ENCODE assay signal across 8 mouse cellular contexts in the genomic region with DNA sequence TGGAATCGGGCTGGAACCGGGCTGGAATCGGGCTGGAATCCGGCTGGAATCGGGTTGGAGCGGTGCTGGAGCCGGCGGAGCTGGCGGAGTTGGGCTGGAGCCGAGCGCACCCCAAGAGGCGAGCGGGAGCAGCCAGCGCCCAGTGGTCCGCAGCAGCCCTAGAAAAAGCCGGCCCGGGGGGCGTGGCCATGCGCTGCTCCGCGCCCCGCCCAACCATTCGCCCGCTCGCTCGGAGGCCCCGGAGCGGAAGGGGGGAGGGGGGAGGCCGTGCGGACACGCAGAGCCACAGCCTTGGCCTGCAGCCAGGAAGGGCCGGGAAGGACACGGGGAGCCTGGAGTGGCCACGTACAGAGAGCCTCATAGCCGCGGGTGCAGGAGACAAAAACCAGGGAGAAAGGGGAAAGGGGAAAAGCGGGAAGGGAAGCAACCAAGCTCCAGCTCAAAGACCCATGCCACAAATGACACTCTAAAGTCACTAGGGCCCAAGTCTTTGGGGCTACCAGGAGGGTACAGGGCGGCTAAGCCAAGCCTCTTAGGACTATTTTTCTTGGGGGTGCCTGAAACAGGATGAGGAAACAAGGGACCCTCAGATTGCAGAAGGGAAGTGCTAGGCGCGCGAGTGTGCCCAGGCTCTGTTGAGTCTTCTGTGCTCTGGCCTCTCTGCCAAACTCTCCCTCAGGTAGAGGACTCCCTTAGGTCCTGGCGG.
A peak's percentile ranks its signal among the peaks of the same experiment; 100 is the strongest.
DNase-seq lines count a peak whose midpoint lies in the region; ATAC-seq lines count a peak whose summit lies in the region.

No protein-coding gene starts in this region.

- H3K4me2 ChIP-seq in hindbrain, embryonic 12.5 days (replicated peaks), result peak overlapping the region; percentile 63

- H3K27me3 ChIP-seq in hindbrain, embryonic 12.5 days, result peaks cover 23% of the 10 kb centered on the region

- H3K27ac ChIP-seq in hindbrain, embryonic 12.5 days, result peak overlapping the region; percentile 82
- peak overlapping the region; percentile 48; the same call in 1 of the 2 replicates for H3K27ac ChIP-seq in macrophage

- DNase-seq in NIH3T3 (ENCODE audit: low read depth), result peak; percentile 92
- DNase-seq in cerebellum, postnatal 10 days, result peak; percentile 75 to 86
- peak; percentile 50 to 73 for DNase-seq in frontal cortex, postnatal 10 days (ENCODE audit: low spot score in 2 of 2)
- peak; percentile 6 to 22 for DNase-seq in left cerebral cortex, adult 8-10 months (ENCODE audit: low spot score in 2 of 2)
- DNase-seq in right cerebral cortex, adult 18-20 months, result peak; percentile 18
- peak; percentile 65 for DNase-seq in urinary bladder, adult 2 months (ENCODE audit: low spot score)

- 21% methylated on average over 26 of the region's 42 CpGs for WGBS in hindbrain, embryonic 12.5 days
- WGBS in macrophage (ENCODE audit: missing documents), result 24% methylated on average over 18 of the region's 42 CpGs

- H3K36me3 ChIP-seq in hindbrain, embryonic 12.5 days, result no peaks in the 10 kb centered on the region
- no peaks in the 10 kb centered on the region for H3K36me3 ChIP-seq in macrophage (ENCODE audit: inconsistent target)

- no peaks in the 10 kb centered on the region for H3K4me1 ChIP-seq in hindbrain, embryonic 12.5 days

- ATAC-seq in hindbrain, embryonic 12.5 days (ENCODE audit: low FRiP score), result peak; percentile 91

- no peaks in the 10 kb centered on the region for H3K9me3 ChIP-seq in hindbrain, embryonic 12.5 days (replicated peaks)

- H3K4me3 ChIP-seq in hindbrain, embryonic 12.5 days, result peak overlapping the region; percentile 51
- H3K4me3 ChIP-seq in macrophage (ENCODE audit: inconsistent target), result peak overlapping the region; percentile 40; the same call in 1 of the 2 replicates

- no peaks in the 10 kb centered on the region for H3K79me2 ChIP-seq in macrophage (ENCODE audit: inconsistent target)

- peak overlapping the region; percentile 66 for H3K9ac ChIP-seq in hindbrain, embryonic 12.5 days

Comparison
In these comparisons a context has a peak if more than half of its experiments do, and no peak if none do; other contexts are left out.
1. Peak in every context shown above with its lines: DNase-seq, ATAC-seq, H3K4me3 ChIP-seq and H3K27ac ChIP-seq.
2. DNase-seq: peak in every context shown above with its lines; median percentile 92 in NIH3T3; 80 in cerebellum, postnatal 10 days; 65 in urinary bladder, adult 2 months; 62 in frontal cortex, postnatal 10 days; 18 in right cerebral cortex, adult 18-20 months; 14 in left cerebral cortex, adult 8-10 months.